ENCODE assay signal across 17 mouse cellular contexts in the genomic region with DNA sequence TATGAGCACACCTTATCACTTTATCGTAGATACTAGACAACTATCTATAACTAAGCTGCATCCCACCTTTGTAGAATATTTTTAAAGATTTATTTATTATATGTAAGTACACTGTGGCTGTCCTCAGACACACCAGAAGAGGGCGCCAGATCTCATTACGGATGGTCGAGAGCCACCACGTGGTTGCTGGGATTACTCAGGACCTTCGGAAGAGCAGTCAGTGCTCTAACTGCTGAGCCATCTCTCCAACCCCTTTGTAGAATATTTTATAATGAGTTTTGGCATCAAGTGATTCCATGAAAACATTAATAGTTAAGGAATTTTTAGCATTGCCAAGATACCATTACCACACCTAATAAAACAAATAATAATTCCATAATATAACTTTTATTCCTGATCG. TPM values are rescaled to one million over a fixed set of nuclear protein-coding genes. Genes with fewer than 3 reads are reported as not detected.
DNase-seq lines count a peak whose midpoint lies in the region; ATAC-seq and TF ChIP-seq lines count a peak whose summit lies in the region.
"Had no signal": no experiment of that assay in that cellular context is flagged by ENCODE, and none has a peak within 500 bp of the region (broad histone marks: within the 10 kb centered on the region; RNA-seq: fewer than 3 reads in every experiment).

No protein-coding gene starts in this region.

- H3K9me3 ChIP-seq in heart, postnatal 0 days (replicated peaks; ENCODE audit: control insufficient read depth, low read length) = no peaks in the 10 kb centered on the region
- H3K9me3 ChIP-seq in heart, embryonic 12.5 days (replicated peaks) = no peaks in the 10 kb centered on the region
- H3K9me3 ChIP-seq in stomach, postnatal 0 days (ENCODE audit: control insufficient read depth, low read length) = no peaks in the 10 kb centered on the region
- H3K9me3 ChIP-seq: embryonic facial prominence, embryonic 10.5 days; forebrain, embryonic 13.5 days; heart, embryonic 15.5 days; liver, embryonic 13.5 days; midbrain, embryonic 13.5 days; neural tube, embryonic 15.5 days had no signal

- no peaks in the 10 kb centered on the region for H3K4me1 ChIP-seq in heart, postnatal 0 days (ENCODE audit: control insufficient read depth, insufficient read depth)
- peaks cover 9% of the 10 kb centered on the region; the same call in 1 of the 2 replicates for H3K4me1 ChIP-seq in heart, embryonic 12.5 days (replicated peaks)
- H3K4me1 ChIP-seq in stomach, postnatal 0 days (replicated peaks; ENCODE audit: control insufficient read depth, insufficient read depth) = 0 out of 2 replicates have a peak, but pooled peaks cover 2% of the 10 kb centered on the region
- H3K4me1 ChIP-seq: forebrain, embryonic 13.5 days; liver, embryonic 13.5 days; midbrain, embryonic 13.5 days; neural tube, embryonic 15.5 days had no signal

- WGBS in heart, postnatal 0 days = 52% methylated on average over 7 of the region's 7 CpGs
- WGBS in heart, embryonic 12.5 days = 54% methylated on average over 7 of the region's 7 CpGs
- 48% methylated on average over 7 of the region's 7 CpGs for WGBS in stomach, postnatal 0 days

- H3K4me3 ChIP-seq in heart, postnatal 0 days (ENCODE audit: low read depth, low read length) = no peak overlapping the region
- H3K4me3 ChIP-seq in heart, embryonic 12.5 days = no peak overlapping the region
- no peak overlapping the region for H3K4me3 ChIP-seq in stomach, postnatal 0 days (ENCODE audit: low read depth, low read length)
- H3K4me3 ChIP-seq: embryonic facial prominence, embryonic 10.5 days; forebrain, embryonic 13.5 days; heart, adult 2 months; heart, embryonic 15.5 days; liver, embryonic 13.5 days; midbrain, embryonic 13.5 days; myocyte; neural tube, embryonic 15.5 days had no signal

- no peak overlapping the region for H3K27ac ChIP-seq in heart, postnatal 0 days (ENCODE audit: low read depth)
- H3K27ac ChIP-seq in heart, embryonic 12.5 days (ENCODE audit: poor library complexity, severe bottlenecking) = no peak overlapping the region
- H3K27ac ChIP-seq in stomach, postnatal 0 days (replicated peaks) = no peak overlapping the region
- H3K27ac ChIP-seq: embryonic facial prominence, embryonic 10.5 days; forebrain, embryonic 13.5 days; heart, adult 2 months; heart, embryonic 15.5 days; hindbrain, embryonic 14.5 days; kidney, postnatal 0 days; liver, embryonic 13.5 days; midbrain, embryonic 13.5 days; neural tube, embryonic 15.5 days had no signal

- ATAC-seq in heart, postnatal 0 days (ENCODE audit: insufficient read depth, low read depth) = no peak
- ATAC-seq in heart, embryonic 12.5 days (ENCODE audit: insufficient number of reproducible peaks, low FRiP score) = no peak
- no peak for ATAC-seq in stomach, postnatal 0 days (ENCODE audit: low FRiP score, low TSS enrichment)

- H3K36me3 ChIP-seq in heart, postnatal 0 days (replicated peaks; ENCODE audit: control insufficient read depth, insufficient read depth, low read length) = no peaks in the 10 kb centered on the region
- no peaks in the 10 kb centered on the region for H3K36me3 ChIP-seq in heart, embryonic 12.5 days
- no peaks in the 10 kb centered on the region for H3K36me3 ChIP-seq in stomach, postnatal 0 days (ENCODE audit: control insufficient read depth, insufficient read depth, low read length)
- H3K36me3 ChIP-seq: embryonic facial prominence, embryonic 10.5 days; heart, embryonic 15.5 days; liver, embryonic 13.5 days; midbrain, embryonic 13.5 days; neural tube, embryonic 15.5 days had no signal

- DNase-seq in cerebellum, postnatal 10 days = peak; percentile 20 to 24
- DNase-seq in cerebellum, adult 8-10 months = no peak
- DNase-seq in heart, postnatal 0 days (ENCODE audit: low spot score) = no peak
- peak; percentile 20 for DNase-seq in lung, postnatal 10 days
- DNase-seq in lung, adult 18-20 months = no peak
- no peak for DNase-seq in stomach, postnatal 0 days (ENCODE audit: low spot score)
- DNase-seq: liver, embryonic 13.5 days had no signal

- H3K9ac ChIP-seq in heart, postnatal 0 days (replicated peaks; ENCODE audit: low read depth, low read length) = no peak overlapping the region
- H3K9ac ChIP-seq in heart, embryonic 12.5 days = no peak overlapping the region
- H3K9ac ChIP-seq in stomach, postnatal 0 days (ENCODE audit: low read length) = no peak overlapping the region
- H3K9ac ChIP-seq: forebrain, embryonic 13.5 days; heart, embryonic 15.5 days; hindbrain, embryonic 14.5 days; liver, embryonic 13.5 days; midbrain, embryonic 13.5 days; neural tube, embryonic 15.5 days had no signal

- TF ChIP-seq EP300 in heart, postnatal 0 days (IDR thresholded peaks at IDR 0.05; ENCODE audit: low read depth) = no peak
- no peak for TF ChIP-seq EP300 in stomach, postnatal 0 days (optimal IDR thresholded peaks at IDR 0.05)

- TF ChIP-seq CTCF in heart, postnatal 0 days (IDR thresholded peaks at IDR 0.05; ENCODE audit: low read depth) = 0 out of 2 replicates have a peak, but pooled peaks have one; percentile 4
- peak; percentile 34 for TF ChIP-seq CTCF in stomach, postnatal 0 days (IDR thresholded peaks at IDR 0.05; ENCODE audit: low read depth)

- no peak overlapping the region for H3K4me2 ChIP-seq in heart, postnatal 0 days (ENCODE audit: low read depth, low read length)
- H3K4me2 ChIP-seq in heart, embryonic 12.5 days = no peak overlapping the region
- no peak overlapping the region for H3K4me2 ChIP-seq in stomach, postnatal 0 days (replicated peaks; ENCODE audit: low read depth)
- H3K4me2 ChIP-seq: forebrain, embryonic 13.5 days; heart, embryonic 15.5 days; hindbrain, embryonic 14.5 days; liver, embryonic 13.5 days; midbrain, embryonic 13.5 days; neural tube, embryonic 15.5 days had no signal

- no peaks in the 10 kb centered on the region for H3K27me3 ChIP-seq in heart, postnatal 0 days (ENCODE audit: control insufficient read depth, insufficient read depth, low read length)
- H3K27me3 ChIP-seq in heart, embryonic 12.5 days (replicated peaks) = no peaks in the 10 kb centered on the region
- H3K27me3 ChIP-seq in stomach, postnatal 0 days (ENCODE audit: control insufficient read depth, insufficient read depth, low read length) = no peaks in the 10 kb centered on the region
- H3K27me3 ChIP-seq: forebrain, embryonic 13.5 days; heart, embryonic 15.5 days; liver, embryonic 13.5 days; midbrain, embryonic 13.5 days; neural tube, embryonic 15.5 days had no signal

RNA-seq across cellular contexts. Expression of gene Rbm43, which starts 20.4 kb away (rescaled TPM):
- total RNA-seq in heart, postnatal 0 days (2014; rRNA removed; ENCODE audit: low replicate concordance) = 6.8 and 27.9 TPM in 2 replicates
- 9.7 and 10.7 TPM in 2 replicates for polyA plus RNA-seq in heart, postnatal 0 days (2015; fragmentation: Nextera tagmentation; extraction: Ambion mirVana)
- polyA plus RNA-seq in heart, embryonic 12.5 days (2016; fragmentation: Nextera tagmentation; extraction: Ambion mirVana) = 11.7 and 12.7 TPM in 2 replicates
- polyA plus RNA-seq in stomach, postnatal 0 days (2015; fragmentation: Nextera tagmentation; extraction: Ambion mirVana) = 8.0 and 8.4 TPM in 2 replicates

RNA-seq across cellular contexts. Expression of gene Nmi, which starts 58.8 kb away (rescaled TPM):
- total RNA-seq in heart, postnatal 0 days (2014; rRNA removed; ENCODE audit: low replicate concordance) = 2.2 and 6.0 TPM in 2 replicates
- polyA plus RNA-seq in heart, postnatal 0 days (2015; fragmentation: Nextera tagmentation; extraction: Ambion mirVana) = 19.8 and 25.6 TPM in 2 replicates
- 10.5 and 14.0 TPM in 2 replicates for polyA plus RNA-seq in heart, embryonic 12.5 days (2016; fragmentation: Nextera tagmentation; extraction: Ambion mirVana)
- 24.8 and 27.1 TPM in 2 replicates for polyA plus RNA-seq in stomach, postnatal 0 days (2015; fragmentation: Nextera tagmentation; extraction: Ambion mirVana)

Comparison
In these comparisons a context has a peak if more than half of its experiments do, and no peak if none do; other contexts are left out.
1. DNase-seq: peak in cerebellum, postnatal 10 days (2 of 2) and lung, postnatal 10 days (single experiment); none in cerebellum, adult 8-10 months (single experiment), heart, postnatal 0 days (single experiment), lung, adult 18-20 months (0 of 2) and stomach, postnatal 0 days (single experiment).